Mouse (Mus musculus): Measurements from ENCODE around the gene Stxbp2. TPM values are rescaled to one million over a fixed set of nuclear protein-coding genes. Genes with fewer than 3 reads are reported as not detected.

Stxbp2 gene
- polyA plus RNA-seq, 1 experiment from 2014 or later = 48.2 TPM

GRCm38 (mm10) chr8:3683408-3684176 lies 52.8 kb downstream of the Stxbp2 start:
- Histone ChIP-seq H3K9me3 (replicated peaks) (no peaks in the 10 kb centered on the region), H3K4me2 (no peak overlapping the region), H3K27ac (ENCODE audit: poor library complexity, severe bottlenecking) (no peak overlapping the region), H3K9ac (no peak overlapping the region), H3K36me3 (peaks cover 39% of the 10 kb centered on the region), H3K4me3 (no peak overlapping the region), H3K27me3 (replicated peaks) (no peaks in the 10 kb centered on the region), H3K4me1 (replicated peaks) (no peaks in the 10 kb centered on the region)
- WGBS = 74% methylated on average over 6 of the region's 6 CpGs
- ATAC-seq (ENCODE audit: insufficient number of reproducible peaks, low FRiP score) = no peak

GRCm38 (mm10) chr8:3684530-3684929 lies 53.8 kb downstream of the Stxbp2 start:
- no peak overlapping the region for H3K4me2 ChIP-seq
- no peak overlapping the region for H3K9ac ChIP-seq
- H3K4me1 ChIP-seq (replicated peaks) = no peaks in the 10 kb centered on the region
- no peaks in the 10 kb centered on the region for H3K27me3 ChIP-seq (replicated peaks)
- no peaks in the 10 kb centered on the region for H3K9me3 ChIP-seq (replicated peaks)
- H3K27ac ChIP-seq (ENCODE audit: poor library complexity, severe bottlenecking) = no peak overlapping the region
- H3K36me3 ChIP-seq = peaks cover 31% of the 10 kb centered on the region
- no peak overlapping the region for H3K4me3 ChIP-seq
- no peak for ATAC-seq (ENCODE audit: insufficient number of reproducible peaks, low FRiP score)

GRCm38 (mm10) chr8:3685422-3685821 lies 54.7 kb downstream of the Stxbp2 start:
- 57% methylated on average over 5 of the region's 5 CpGs for WGBS
- Histone ChIP-seq H3K36me3 (peaks cover 22% of the 10 kb centered on the region), H3K27ac (ENCODE audit: poor library complexity, severe bottlenecking) (no peak overlapping the region), H3K9ac (no peak overlapping the region), H3K9me3 (replicated peaks) (no peaks in the 10 kb centered on the region), H3K4me2 (no peak overlapping the region), H3K27me3 (replicated peaks) (no peaks in the 10 kb centered on the region), H3K4me3 (no peak overlapping the region), H3K4me1 (replicated peaks) (no peaks in the 10 kb centered on the region)
- no peak for ATAC-seq (ENCODE audit: insufficient number of reproducible peaks, low FRiP score)

GRCm38 (mm10) chr8:3687537-3687936 lies 56.8 kb downstream of the Stxbp2 start:
- Histone ChIP-seq H3K9me3 (replicated peaks) (no peaks in the 10 kb centered on the region), H3K9ac (no peak overlapping the region), H3K27me3 (replicated peaks) (no peaks in the 10 kb centered on the region), H3K4me2 (no peak overlapping the region), H3K4me1 (replicated peaks) (no peaks in the 10 kb centered on the region), H3K27ac (ENCODE audit: poor library complexity, severe bottlenecking) (no peak overlapping the region), H3K4me3 (no peak overlapping the region), H3K36me3 (0 out of 2 replicates have a peak, but pooled peaks cover 4% of the 10 kb centered on the region)
- ATAC-seq (ENCODE audit: insufficient number of reproducible peaks, low FRiP score) = no peak
- 69% methylated on average over 6 of the region's 6 CpGs for WGBS

GRCm38 (mm10) chr8:3690774-3691173 lies 60.0 kb downstream of the Stxbp2 start:
- no peak overlapping the region for H3K27ac ChIP-seq (ENCODE audit: poor library complexity, severe bottlenecking)
- ATAC-seq (ENCODE audit: insufficient number of reproducible peaks, low FRiP score) = no peak
- no peaks in the 10 kb centered on the region for H3K36me3 ChIP-seq
- H3K27me3 ChIP-seq (replicated peaks) = no peaks in the 10 kb centered on the region
- no peak overlapping the region for H3K9ac ChIP-seq
- H3K9me3 ChIP-seq (replicated peaks) = no peaks in the 10 kb centered on the region
- WGBS = 66% methylated on average over 3 of the region's 3 CpGs
- no peak overlapping the region for H3K4me3 ChIP-seq
- no peak overlapping the region for H3K4me2 ChIP-seq
- no peaks in the 10 kb centered on the region for H3K4me1 ChIP-seq (replicated peaks)

Other genes with a start within 250 kb of the Stxbp2 start
- gene Arhgef18, start 237.9 kb upstream of the Stxbp2 start, polyA plus RNA-seq (2016; fragmentation: Nextera tagmentation; extraction: Ambion mirVana) = 7.1 and 8.2 TPM in 2 replicates
- gene Pex11g, start 163.3 kb upstream of the Stxbp2 start, polyA plus RNA-seq (2016; fragmentation: Nextera tagmentation; extraction: Ambion mirVana) = 4.9 and 5.1 TPM in 2 replicates
- not detected in 2 replicates for gene Tex45, start 160.1 kb upstream of the Stxbp2 start, polyA plus RNA-seq (2016; fragmentation: Nextera tagmentation; extraction: Ambion mirVana)
- gene Zfp358, start 137.8 kb upstream of the Stxbp2 start, polyA plus RNA-seq (2016; fragmentation: Nextera tagmentation; extraction: Ambion mirVana) = 34.2 and 36.2 TPM in 2 replicates
- 52.7 and 53.5 TPM in 2 replicates for gene Mcoln1, start 130.5 kb upstream of the Stxbp2 start, polyA plus RNA-seq (2016; fragmentation: Nextera tagmentation; extraction: Ambion mirVana)
- 21.7 and 23.4 TPM in 2 replicates for gene Pnpla6, start 115.6 kb upstream of the Stxbp2 start, polyA plus RNA-seq (2016; fragmentation: Nextera tagmentation; extraction: Ambion mirVana)
- gene C330021F23Rik, start 63.0 kb upstream of the Stxbp2 start, polyA plus RNA-seq (2016; fragmentation: Nextera tagmentation; extraction: Ambion mirVana) = 4.7 and 5.2 TPM in 2 replicates
- 1.4 and 2.4 TPM in 2 replicates for gene Camsap3, start 43.7 kb upstream of the Stxbp2 start, polyA plus RNA-seq (2016; fragmentation: Nextera tagmentation; extraction: Ambion mirVana)
- gene Xab2, start 9.6 kb upstream of the Stxbp2 start, polyA plus RNA-seq (2016; fragmentation: Nextera tagmentation; extraction: Ambion mirVana) = 33.8 and 34.9 TPM in 2 replicates
- 110 and 115 TPM in 2 replicates for gene Pet100, start 9.4 kb upstream of the Stxbp2 start, polyA plus RNA-seq (2016; fragmentation: Nextera tagmentation; extraction: Ambion mirVana)
- gene Pcp2, start 5.4 kb upstream of the Stxbp2 start, polyA plus RNA-seq (2016; fragmentation: Nextera tagmentation; extraction: Ambion mirVana) = 0.33 TPM in 1 of 2 replicates, not detected in the other
- gene Retn, start 24.8 kb downstream of the Stxbp2 start, polyA plus RNA-seq (2016; fragmentation: Nextera tagmentation; extraction: Ambion mirVana) = not detected in 2 replicates
- not detected in 2 replicates for gene Mcemp1, start 34.8 kb downstream of the Stxbp2 start, polyA plus RNA-seq (2016; fragmentation: Nextera tagmentation; extraction: Ambion mirVana)
- 6.7 and 7.3 TPM in 2 replicates for gene Fcor, start 41.4 kb downstream of the Stxbp2 start, polyA plus RNA-seq (2016; fragmentation: Nextera tagmentation; extraction: Ambion mirVana)
- 33.3 and 34.1 TPM in 2 replicates for gene Trappc5, start 45.3 kb downstream of the Stxbp2 start, polyA plus RNA-seq (2016; fragmentation: Nextera tagmentation; extraction: Ambion mirVana)
- gene Fcer2a, start 63.2 kb downstream of the Stxbp2 start, polyA plus RNA-seq (2016; fragmentation: Nextera tagmentation; extraction: Ambion mirVana) = 0.14 and 0.19 TPM in 2 replicates
- 3.7 and 5.0 TPM in 2 replicates for gene Clec4g, start 89.7 kb downstream of the Stxbp2 start, polyA plus RNA-seq (2016; fragmentation: Nextera tagmentation; extraction: Ambion mirVana)
- gene Cd209a, start 118.0 kb downstream of the Stxbp2 start, polyA plus RNA-seq (2016; fragmentation: Nextera tagmentation; extraction: Ambion mirVana) = not detected in 2 replicates
- not detected in 2 replicates for gene Cd209e, start 223.4 kb downstream of the Stxbp2 start, polyA plus RNA-seq (2016; fragmentation: Nextera tagmentation; extraction: Ambion mirVana)
- not detected in 2 replicates for gene Cd209d, start 247.6 kb downstream of the Stxbp2 start, polyA plus RNA-seq (2016; fragmentation: Nextera tagmentation; extraction: Ambion mirVana)